Mouse (Mus musculus): Measurements from ENCODE around the gene Naa15. TPM values are rescaled to one million over a fixed set of nuclear protein-coding genes. Genes with fewer than 3 reads are reported as not detected.

Gene Naa15
- 10 to 100 TPM; 48.4 to 48.6 TPM for total RNA-seq (2021)

GRCm38 (mm10) chr3:51415098-51416072 is at the start of gene Naa15:
Gene Naa15, plus strand, starts transcription at chr3:51415148.
- intact Hi-C loops (cut with DNase I) = no loop called here
- peak; percentile 97 for DNase-seq

- intact Hi-C loops (cut with DNase I) = loop anchor here (1.0 kb wide), 2 partner anchors 76 to 131 kb away; no protein-coding TSS in a partner anchor
- no peak for DNase-seq
Measured at GRCm38 (mm10) chr3:51365517-51365882, 49.4 kb upstream of the Naa15 start.

- intact Hi-C loops (cut with DNase I) = no loop called here
Measured at GRCm38 (mm10) chr3:51366926-51367325, 48.0 kb upstream of the Naa15 start.

GRCm38 (mm10) chr3:51368011-51368410 is 46.9 kb upstream of the Naa15 start:
- intact Hi-C loops (cut with DNase I) = no loop called here
- no peak for DNase-seq

More at GRCm38 (mm10) chr3:51366926-51367325, 48.0 kb upstream of the Naa15 start:
- DNase-seq = no peak

- DNase-seq = no peak
- intact Hi-C loops (cut with DNase I) = no loop called here
Measured at GRCm38 (mm10) chr3:51371826-51372225, 43.1 kb upstream of the Naa15 start.

- DNase-seq = no peak
- intact Hi-C loops (cut with DNase I) = no loop called here
Measured at GRCm38 (mm10) chr3:51372883-51373282, 42.1 kb upstream of the Naa15 start.

- DNase-seq = no peak
- intact Hi-C loops (cut with DNase I) = no loop called here
Measured at GRCm38 (mm10) chr3:51373544-51373943, 41.4 kb upstream of the Naa15 start.

GRCm38 (mm10) chr3:51375307-51376265 is 39.4 kb upstream of the Naa15 start:
- intact Hi-C loops (cut with DNase I) = no loop called here
- peak; percentile 48 to 77 for DNase-seq

- intact Hi-C loops (cut with DNase I) = loop anchor here (2.0 kb wide), 2 partner anchors 19 to 29 kb away; partner anchors contain the start of gene Mgarp
Measured at GRCm38 (mm10) chr3:51377878-51378664, 36.9 kb upstream of the Naa15 start.

GRCm38 (mm10) chr3:51378665-51378946 is 36.3 kb upstream of the Naa15 start:
- DNase-seq = no peak
- intact Hi-C loops (cut with DNase I) = loop anchor here (2.0 kb wide), 2 partner anchors 18 to 28 kb away; partner anchors contain the start of gene Mgarp

More at GRCm38 (mm10) chr3:51377878-51378664, 36.9 kb upstream of the Naa15 start:
- DNase-seq = peak; percentile 42

GRCm38 (mm10) chr3:51379786-51380659 is 34.9 kb upstream of the Naa15 start:
- peak in 1 of 2 experiments; percentile 32 for DNase-seq

GRCm38 (mm10) chr3:51380660-51381014 is 34.3 kb upstream of the Naa15 start:
- DNase-seq = no peak
- intact Hi-C loops (cut with DNase I) = no loop called here

More at GRCm38 (mm10) chr3:51379786-51380659, 34.9 kb upstream of the Naa15 start:
- intact Hi-C loops (cut with DNase I) = loop anchor here (2.0 kb wide), 2 partner anchors 17 to 27 kb away; partner anchors contain the start of gene Mgarp

GRCm38 (mm10) chr3:51383409-51383808 is 31.5 kb upstream of the Naa15 start:
- DNase-seq = no peak
- intact Hi-C loops (cut with DNase I) = no loop called here

- intact Hi-C loops (cut with DNase I) = no loop called here
- DNase-seq = peak; percentile 57 to 65
Measured at GRCm38 (mm10) chr3:51386441-51387133, 28.4 kb upstream of the Naa15 start.

- DNase-seq = no peak
- intact Hi-C loops (cut with DNase I) = no loop called here
Measured at GRCm38 (mm10) chr3:51387134-51387451, 27.9 kb upstream of the Naa15 start.

GRCm38 (mm10) chr3:51387868-51388381 is 27.0 kb upstream of the Naa15 start:
- DNase-seq = no peak
- intact Hi-C loops (cut with DNase I) = no loop called here

- no peak for DNase-seq
- intact Hi-C loops (cut with DNase I) = no loop called here
Measured at GRCm38 (mm10) chr3:51388904-51389303, 26.0 kb upstream of the Naa15 start.

- DNase-seq = no peak
- intact Hi-C loops (cut with DNase I) = no loop called here
Measured at GRCm38 (mm10) chr3:51391095-51391494, 23.9 kb upstream of the Naa15 start.

GRCm38 (mm10) chr3:51391591-51391990 is 23.4 kb upstream of the Naa15 start:
- no peak for DNase-seq
- intact Hi-C loops (cut with DNase I) = no loop called here

Measured in heart, postnatal 10 days (tissue).